Mouse (Mus musculus): ENCODE results near the gene Ccnc. TPM values are rescaled to one million over a fixed set of nuclear protein-coding genes. Genes with fewer than 3 reads are reported as not detected.

The Ccnc gene
- polyA plus RNA-seq, 1 experiment from 2014 or later: 13.9 TPM

GRCm38 (mm10) chr4:21788903-21789302 is 61.4 kb downstream of the Ccnc start:
- no peak for ATAC-seq
- TF ChIP-seq EP300 (IDR thresholded peaks at IDR 0.05; ENCODE audit: low read depth) (no peak), CTCF (IDR thresholded peaks at IDR 0.05; ENCODE audit: low read depth) (no peak)
- H3K27ac ChIP-seq (ENCODE audit: low read depth): no peak overlapping the region
- no peak overlapping the region for H3K4me2 ChIP-seq (ENCODE audit: low read depth, low read length)
- no peak for DNase-seq
- H3K4me3 ChIP-seq (ENCODE audit: low read depth, low read length): no peak overlapping the region
- H3K9me3 ChIP-seq (ENCODE audit: low read length): no peaks in the 10 kb centered on the region
- WGBS (ENCODE audit: insufficient replicate concordance): 81% methylated on average over 6 of the region's 6 CpGs
- H3K27me3 ChIP-seq (ENCODE audit: insufficient read depth, low read length): no peaks in the 10 kb centered on the region
- no peaks in the 10 kb centered on the region for H3K4me1 ChIP-seq (ENCODE audit: insufficient read depth)
- peaks cover 34% of the 10 kb centered on the region for H3K36me3 ChIP-seq (replicated peaks; ENCODE audit: insufficient read depth, low read length)
- H3K9ac ChIP-seq (replicated peaks): no peak overlapping the region

DNA sequence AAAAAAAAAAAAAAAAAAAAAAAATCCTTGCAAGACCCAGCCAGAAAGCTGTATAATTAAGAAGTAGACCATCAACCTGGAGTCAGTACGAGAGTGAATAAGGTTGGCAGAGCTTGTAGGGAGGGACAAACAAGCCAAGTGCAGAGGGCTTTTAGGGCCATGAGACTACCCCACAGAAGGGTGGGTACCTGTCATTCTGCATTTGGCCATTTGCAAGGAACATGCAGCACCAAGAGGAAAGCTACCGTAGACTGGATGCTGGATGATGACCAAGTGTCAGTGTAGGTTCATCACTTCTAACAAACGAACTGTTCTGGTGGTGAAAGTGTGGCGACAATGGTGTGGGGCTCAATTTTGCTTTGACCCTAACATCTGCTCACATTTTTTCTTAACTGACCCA is 62.3 kb downstream of the Ccnc start:
- DNase-seq (no peak), ATAC-seq (no peak)
- no peak overlapping the region for H3K4me2 ChIP-seq (ENCODE audit: low read depth, low read length)
- WGBS (ENCODE audit: insufficient replicate concordance): 96% methylated on average over 4 of the region's 4 CpGs
- no peak overlapping the region for H3K9ac ChIP-seq (replicated peaks)
- TF ChIP-seq EP300 (IDR thresholded peaks at IDR 0.05; ENCODE audit: low read depth) (no peak), CTCF (IDR thresholded peaks at IDR 0.05; ENCODE audit: low read depth) (no peak)
- H3K4me3 ChIP-seq (ENCODE audit: low read depth, low read length): no peak overlapping the region
- H3K36me3 ChIP-seq (replicated peaks; ENCODE audit: insufficient read depth, low read length): peaks cover 26% of the 10 kb centered on the region
- no peak overlapping the region for H3K27ac ChIP-seq (ENCODE audit: low read depth)
- no peaks in the 10 kb centered on the region for H3K9me3 ChIP-seq (ENCODE audit: low read length)
- H3K4me1 ChIP-seq (ENCODE audit: insufficient read depth): no peaks in the 10 kb centered on the region
- no peaks in the 10 kb centered on the region for H3K27me3 ChIP-seq (ENCODE audit: insufficient read depth, low read length)

DNA sequence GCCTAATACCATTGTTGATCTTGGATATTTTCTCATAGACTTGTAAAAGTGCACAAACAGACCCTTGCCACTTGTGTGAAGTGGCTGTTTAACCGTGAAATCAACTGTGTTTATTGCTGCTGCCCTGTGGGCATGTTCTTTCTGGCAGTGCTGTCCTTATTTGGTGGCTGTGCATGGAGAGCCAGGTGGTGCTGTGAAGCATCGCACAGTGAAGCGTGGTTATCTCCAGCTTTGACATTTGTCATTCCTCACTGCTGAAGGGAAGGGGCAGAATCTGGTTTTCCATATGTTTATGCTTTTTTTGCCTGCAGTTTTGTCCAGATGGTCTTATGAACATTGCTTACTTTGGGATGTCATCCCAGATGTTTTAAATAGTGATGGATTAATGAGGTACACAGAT is 66.1 kb downstream of the Ccnc start:
- Histone ChIP-seq H3K36me3 (replicated peaks; ENCODE audit: insufficient read depth, low read length) (peaks cover 21% of the 10 kb centered on the region), H3K9me3 (ENCODE audit: low read length) (no peaks in the 10 kb centered on the region), H3K4me3 (ENCODE audit: low read depth, low read length) (no peak overlapping the region), H3K27me3 (ENCODE audit: insufficient read depth, low read length) (no peaks in the 10 kb centered on the region), H3K9ac (replicated peaks) (no peak overlapping the region), H3K4me2 (ENCODE audit: low read depth, low read length) (no peak overlapping the region), H3K27ac (ENCODE audit: low read depth) (no peak overlapping the region), H3K4me1 (ENCODE audit: insufficient read depth) (no peaks in the 10 kb centered on the region)
- 81% methylated on average over 3 of the region's 3 CpGs for WGBS (ENCODE audit: insufficient replicate concordance)
- no peak for TF ChIP-seq EP300 (IDR thresholded peaks at IDR 0.05; ENCODE audit: low read depth)
- ATAC-seq (no peak), DNase-seq (no peak)

DNA sequence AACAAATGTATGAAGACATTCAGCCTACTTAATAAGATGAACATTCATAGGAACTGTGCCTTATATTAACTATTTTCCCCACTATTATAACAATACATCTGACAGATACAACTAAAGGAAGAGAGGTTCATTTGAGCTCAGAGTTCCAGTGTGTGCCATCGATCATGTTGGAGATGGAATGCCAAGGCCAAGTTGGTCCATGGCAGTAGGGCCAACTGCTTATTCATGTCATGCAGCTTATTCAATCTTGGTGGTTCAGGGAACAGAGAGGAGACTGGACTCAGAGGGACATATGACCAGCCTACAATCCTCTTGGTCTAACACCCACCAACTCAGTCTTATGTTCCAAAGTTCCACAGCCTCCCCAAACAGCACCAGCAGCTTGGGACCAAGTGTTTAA is 73.5 kb downstream of the Ccnc start:
- WGBS (ENCODE audit: insufficient replicate concordance): 98% methylated on average over 1 of the region's 1 CpGs
- DNase-seq: no peak
- Histone ChIP-seq H3K4me1 (ENCODE audit: insufficient read depth) (no peaks in the 10 kb centered on the region), H3K9ac (replicated peaks) (no peak overlapping the region), H3K27me3 (ENCODE audit: insufficient read depth, low read length) (no peaks in the 10 kb centered on the region), H3K4me3 (ENCODE audit: low read depth, low read length) (no peak overlapping the region), H3K9me3 (ENCODE audit: low read length) (no peaks in the 10 kb centered on the region), H3K27ac (ENCODE audit: low read depth) (no peak overlapping the region), H3K4me2 (ENCODE audit: low read depth, low read length) (no peak overlapping the region), H3K36me3 (replicated peaks; ENCODE audit: insufficient read depth, low read length) (peaks cover 60% of the 10 kb centered on the region)
- ATAC-seq: no peak
- no peak for TF ChIP-seq CTCF (IDR thresholded peaks at IDR 0.05; ENCODE audit: low read depth)
- no peak for TF ChIP-seq EP300 (IDR thresholded peaks at IDR 0.05; ENCODE audit: low read depth)

DNA sequence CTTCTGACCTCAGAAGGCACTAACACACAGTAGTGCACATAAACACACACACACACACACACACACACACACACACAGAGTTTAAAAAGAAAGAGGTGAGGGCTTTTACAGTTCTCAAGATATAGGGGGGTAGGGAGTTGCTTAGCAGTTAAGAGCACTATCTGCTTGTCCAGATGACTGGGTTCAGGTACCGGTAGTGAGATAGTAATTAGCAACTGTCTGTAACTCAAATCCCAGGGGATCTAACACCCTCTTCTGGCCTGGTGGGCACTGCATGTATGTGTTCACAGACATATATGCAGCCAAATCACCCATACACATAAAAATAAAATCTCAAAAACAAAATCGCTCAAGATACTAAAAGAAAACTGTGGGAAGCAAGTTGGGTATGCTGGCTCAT is 74.1 kb downstream of the Ccnc start:
- Histone ChIP-seq H3K4me2 (ENCODE audit: low read depth, low read length) (no peak overlapping the region), H3K9ac (replicated peaks) (no peak overlapping the region), H3K4me1 (ENCODE audit: insufficient read depth) (no peaks in the 10 kb centered on the region), H3K27ac (ENCODE audit: low read depth) (no peak overlapping the region), H3K36me3 (replicated peaks; ENCODE audit: insufficient read depth, low read length) (peaks cover 60% of the 10 kb centered on the region), H3K27me3 (ENCODE audit: insufficient read depth, low read length) (no peaks in the 10 kb centered on the region), H3K9me3 (ENCODE audit: low read length) (no peaks in the 10 kb centered on the region), H3K4me3 (ENCODE audit: low read depth, low read length) (no peak overlapping the region)
- 73% methylated on average over 2 of the region's 2 CpGs for WGBS (ENCODE audit: insufficient replicate concordance)
- DNase-seq (no peak), ATAC-seq (peak; percentile 33; the same call in 1 of the 2 replicates)
- TF ChIP-seq EP300 (IDR thresholded peaks at IDR 0.05; ENCODE audit: low read depth) (peak; percentile 54), CTCF (IDR thresholded peaks at IDR 0.05; ENCODE audit: low read depth) (no peak)

DNA sequence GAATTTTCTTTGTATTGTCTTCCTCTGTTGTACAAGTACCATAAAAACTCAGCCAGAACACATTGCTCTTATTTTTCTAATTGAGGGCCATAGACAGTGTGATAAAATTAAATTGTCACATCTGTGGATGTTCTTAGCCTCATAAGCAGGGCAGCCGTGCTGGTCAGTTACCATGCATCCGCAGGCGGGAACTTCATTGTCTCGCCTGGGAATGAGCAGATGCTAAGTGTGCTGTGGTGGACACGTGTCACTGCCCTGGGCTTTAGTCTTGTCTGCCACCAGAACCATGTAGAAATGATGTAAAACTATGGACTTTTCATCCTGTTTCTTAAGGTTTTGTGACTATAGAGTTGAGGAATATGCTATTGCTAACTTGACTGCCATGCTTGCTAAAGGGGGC is 79.7 kb downstream of the Ccnc start:
- peaks cover 38% of the 10 kb centered on the region for H3K36me3 ChIP-seq (replicated peaks; ENCODE audit: insufficient read depth, low read length)
- no peak overlapping the region for H3K27ac ChIP-seq (ENCODE audit: low read depth)
- H3K4me3 ChIP-seq (ENCODE audit: low read depth, low read length): no peak overlapping the region
- no peaks in the 10 kb centered on the region for H3K4me1 ChIP-seq (ENCODE audit: insufficient read depth)
- DNase-seq (no peak), ATAC-seq (no peak)
- H3K9me3 ChIP-seq (ENCODE audit: low read length): no peaks in the 10 kb centered on the region
- no peak overlapping the region for H3K4me2 ChIP-seq (ENCODE audit: low read depth, low read length)
- H3K27me3 ChIP-seq (ENCODE audit: insufficient read depth, low read length): no peaks in the 10 kb centered on the region
- 89% methylated on average over 5 of the region's 5 CpGs for WGBS (ENCODE audit: insufficient replicate concordance)
- TF ChIP-seq CTCF (IDR thresholded peaks at IDR 0.05; ENCODE audit: low read depth): no peak
- TF ChIP-seq EP300 (IDR thresholded peaks at IDR 0.05; ENCODE audit: low read depth): no peak
- H3K9ac ChIP-seq (replicated peaks): no peak overlapping the region

Other genes with a start within 250 kb of the Ccnc start
- gene Prdm13, start 41.7 kb upstream of the Ccnc start, polyA plus RNA-seq (2015; fragmentation: Nextera tagmentation; extraction: Ambion mirVana): not detected in 2 replicates
- gene Usp45, start 39.5 kb downstream of the Ccnc start, polyA plus RNA-seq (2015; fragmentation: Nextera tagmentation; extraction: Ambion mirVana): 3.5 and 5.0 TPM in 2 replicates
- 16.6 and 19.2 TPM in 2 replicates for gene Tstd3, start 39.5 kb downstream of the Ccnc start, polyA plus RNA-seq (2015; fragmentation: Nextera tagmentation; extraction: Ambion mirVana)
- gene Pnisr, start 119.9 kb downstream of the Ccnc start, polyA plus RNA-seq (2015; fragmentation: Nextera tagmentation; extraction: Ambion mirVana): 22.0 and 27.9 TPM in 2 replicates
- 8.2 and 9.0 TPM in 2 replicates for gene Coq3, start 152.0 kb downstream of the Ccnc start, polyA plus RNA-seq (2015; fragmentation: Nextera tagmentation; extraction: Ambion mirVana)
- 0.04 TPM in 1 of 2 replicates, not detected in the other for gene Faxc, start 203.6 kb downstream of the Ccnc start, polyA plus RNA-seq (2015; fragmentation: Nextera tagmentation; extraction: Ambion mirVana)

All from liver, postnatal 0 days (tissue).